Mouse (Mus musculus) kidney, postnatal 0 days (tissue): ENCODE results near the gene Fcgr3. TPM values are rescaled to one million over a fixed set of nuclear protein-coding genes. Genes with fewer than 3 reads are reported as not detected.

Source experiments
- ATAC-seq: fragments of 200-750 bp; cut with Nextera tagmentation; replicated peaks from 2 replicates; pipeline ENCODE4 v1.8.0; 2017; ENCODE audit warnings: low read depth, moderate number of reproducible peaks, moderate TSS enrichment, moderate library complexity; ENCODE audit not compliant: low FRiP score
- DNase-seq: peaks from one replicate; pipeline ENCODE4 v3.0.0-alpha.2; 2016; ENCODE audit warnings: low spot score
- H3K27ac ChIP-seq: fragments of 300-500 bp; sonication (generic); 2 replicates; pipeline ENCODE4 v1.5.1; 2014; ENCODE audit warnings: mild to moderate bottlenecking
- H3K27me3 ChIP-seq: fragments of 300-500 bp; sonication (generic); 2 replicates; pipeline ENCODE4 v1.6.1; 2014; ENCODE audit warnings: low read length, mixed read lengths; ENCODE audit not compliant: insufficient read depth
- H3K36me3 ChIP-seq: fragments of 300-500 bp; sonication (generic); 2 replicates; pipeline ENCODE4 v1.6.1; 2014; ENCODE audit warnings: low read length, mixed read lengths; ENCODE audit not compliant: insufficient read depth
- H3K4me1 ChIP-seq: fragments of 300-500 bp; sonication (generic); replicated peaks from 2 replicates; pipeline ENCODE4 v1.6.1; 2014; ENCODE audit warnings: antibody characterized with exemption, low read length, mixed read lengths; ENCODE audit not compliant: insufficient read depth
- H3K4me2 ChIP-seq: fragments of 300-500 bp; sonication (generic); 2 replicates; pipeline ENCODE4 v1.6.1; 2014; ENCODE audit warnings: mild to moderate bottlenecking, low read length, moderate library complexity, mixed read lengths
- H3K4me3 ChIP-seq: fragments of 300-500 bp; sonication (generic); replicated peaks from 2 replicates; pipeline ENCODE4 v1.5.1; 2014; ENCODE audit warnings: low read depth, low read length
- H3K9ac ChIP-seq: fragments of 300-500 bp; sonication (generic); 2 replicates; pipeline ENCODE4 v1.6.1; 2014; ENCODE audit warnings: low read depth, low read length
- H3K9me3 ChIP-seq: fragments of 300-500 bp; sonication (generic); replicated peaks from 2 replicates; pipeline ENCODE4 v1.6.1; 2016; ENCODE audit warnings: low read length, inconsistent platforms, mixed read lengths
- CTCF ChIP-seq: IDR thresholded peaks from 2 replicates; pipeline ENCODE4 v1.5.1; 2016; ENCODE audit warnings: antibody characterized with exemption, low read depth, mild to moderate bottlenecking, moderate library complexity
- WGBS: fragments of 180-500 bp; shearing (Covaris S2); extraction: QIAGEN DNeasy Blood & Tissue Kit; methylation state at CpG from one replicate; pipeline ENCODE4 v1.1.7; 2014; 5-methylcytosine and 5-hydroxymethylcytosine counted together
- polyA plus RNA-seq: library from polyadenylated mRNA; unstranded; fragments of >200 nt; fragmentation: Nextera tagmentation; extraction: Ambion mirVana; gene quantifications from 2 replicates; pipeline ENCODE4 v1.2.1, GENCODE M21; 2015

Fcgr3 gene
- polyA plus RNA-seq, 1 experiment from 2014 or later = 13.2 TPM

GRCm38 (mm10) chr1:171044365-171045078 is 20.2 kb downstream of the Fcgr3 start:
- Histone ChIP-seq H3K27me3 (no peaks in the 10 kb centered on the region), H3K9ac (peak overlapping the region; percentile 41), H3K4me3 (peak overlapping the region; percentile 54), H3K9me3 (no peaks in the 10 kb centered on the region), H3K4me1 (no peaks in the 10 kb centered on the region), H3K36me3 (no peaks in the 10 kb centered on the region), H3K27ac (peak overlapping the region; percentile 65), H3K4me2 (peak overlapping the region; percentile 46)
- no peak for TF ChIP-seq CTCF
- WGBS = under 1% methylated on average over 33 of the region's 33 CpGs
- DNase-seq = peak; percentile 94
- ATAC-seq = peak; percentile 93

DNA sequence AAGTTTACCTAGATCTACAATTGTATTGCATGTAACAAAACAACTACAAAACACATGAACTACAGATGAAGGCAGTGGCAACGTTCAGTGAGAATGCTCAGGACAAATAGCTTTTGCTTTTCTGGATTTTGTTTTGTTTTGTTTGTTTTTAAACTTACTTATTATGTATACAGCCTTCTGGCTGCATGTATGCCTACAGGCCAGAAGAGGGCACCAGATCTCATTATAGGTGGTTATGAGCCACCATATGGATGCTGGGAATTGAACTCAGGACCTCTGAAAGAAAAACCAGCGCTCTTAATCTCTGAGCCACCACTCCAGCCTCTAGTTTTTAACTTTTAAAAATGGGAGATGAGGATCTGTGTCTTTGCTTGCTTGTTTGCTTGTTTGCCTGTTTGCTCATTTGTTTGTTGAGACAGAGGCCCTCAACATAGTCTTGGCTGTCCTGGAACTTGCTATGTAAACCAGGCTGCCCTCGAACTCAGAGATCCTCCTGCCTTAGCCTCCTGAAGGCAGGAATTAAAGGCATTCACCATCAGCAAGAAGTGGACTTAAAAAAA is 21.1 kb downstream of the Fcgr3 start:
- Histone ChIP-seq H3K36me3 (no peaks in the 10 kb centered on the region), H3K4me2 (peak overlapping the region; percentile 46; the same call in 1 of the 2 replicates), H3K27ac (peak overlapping the region; percentile 65; the same call in 1 of the 2 replicates), H3K9ac (no peak overlapping the region), H3K27me3 (no peaks in the 10 kb centered on the region), H3K9me3 (no peaks in the 10 kb centered on the region), H3K4me3 (peak overlapping the region; percentile 54), H3K4me1 (no peaks in the 10 kb centered on the region)
- DNase-seq = no peak
- ATAC-seq = no peak
- TF ChIP-seq CTCF = peak; percentile 42; the same call in 1 of the 2 replicates
- WGBS = 76% methylated on average over 3 of the region's 3 CpGs

- no peak for TF ChIP-seq CTCF
- Histone ChIP-seq H3K27ac (no peak overlapping the region), H3K4me3 (no peak overlapping the region), H3K4me2 (no peak overlapping the region), H3K27me3 (no peaks in the 10 kb centered on the region), H3K4me1 (no peaks in the 10 kb centered on the region), H3K36me3 (no peaks in the 10 kb centered on the region), H3K9me3 (no peaks in the 10 kb centered on the region), H3K9ac (no peak overlapping the region)
- ATAC-seq = no peak
- WGBS = 75% methylated on average over 7 of the region's 7 CpGs
- no peak for DNase-seq
Observed at GRCm38 (mm10) chr1:171039880-171040279, 24.9 kb downstream of the Fcgr3 start.

GRCm38 (mm10) chr1:171039135-171039534 is 25.6 kb downstream of the Fcgr3 start:
- H3K4me1 ChIP-seq = no peaks in the 10 kb centered on the region
- 80% methylated on average over 6 of the region's 6 CpGs for WGBS
- ATAC-seq (no peak), DNase-seq (no peak)
- H3K9me3 ChIP-seq = no peaks in the 10 kb centered on the region
- no peaks in the 10 kb centered on the region for H3K36me3 ChIP-seq
- H3K4me2 ChIP-seq = no peak overlapping the region
- H3K27ac ChIP-seq = no peak overlapping the region
- no peak overlapping the region for H3K4me3 ChIP-seq
- H3K27me3 ChIP-seq = no peaks in the 10 kb centered on the region
- no peak for TF ChIP-seq CTCF
- H3K9ac ChIP-seq = no peak overlapping the region

- peak; percentile 88 for DNase-seq
- under 1% methylated on average over 47 of the region's 47 CpGs for WGBS
- H3K27me3 ChIP-seq = no peaks in the 10 kb centered on the region
Observed at GRCm38 (mm10) chr1:171037861-171038721, 26.6 kb downstream of the Fcgr3 start.

More at GRCm38 (mm10) chr1:171037861-171038721, 26.6 kb downstream of the Fcgr3 start:
- no peak for TF ChIP-seq CTCF
- Histone ChIP-seq H3K4me3 (peak overlapping the region; percentile 67), H3K9me3 (no peaks in the 10 kb centered on the region), H3K9ac (peak overlapping the region; percentile 64), H3K4me2 (peak overlapping the region; percentile 49), H3K27ac (peak overlapping the region; percentile 86), H3K4me1 (no peaks in the 10 kb centered on the region), H3K36me3 (no peaks in the 10 kb centered on the region)
- peak; percentile 87 for ATAC-seq
